Mouse (Mus musculus): ENCODE measurements around the gene Asic2. TPM values are rescaled to one million over a fixed set of nuclear protein-coding genes. Genes with fewer than 3 reads are reported as not detected.
A peak's percentile ranks its signal among the peaks of the same experiment; 100 is the strongest.

The Asic2 gene
- polyA plus RNA-seq, 1 experiment = 39.7 TPM

- no peaks in the 10 kb centered on the region; the same call in 1 of the 2 replicates for H3K27me3 ChIP-seq (ENCODE audit: control insufficient read depth, insufficient read depth, low read length)
- DNase-seq = no peak
- 90% methylated on average over 4 of the region's 4 CpGs for WGBS
- H3K4me1 ChIP-seq (ENCODE audit: control insufficient read depth, insufficient read depth, low read length) = no peaks in the 10 kb centered on the region
- no peak overlapping the region for H3K4me3 ChIP-seq (replicated peaks; ENCODE audit: insufficient read depth, low read depth, low read length)
- TF ChIP-seq CTCF (IDR thresholded peaks at IDR 0.05; ENCODE audit: borderline replicate concordance, insufficient read depth, low read depth, low read length) (no peak), POLR2A (IDR thresholded peaks at IDR 0.05; ENCODE audit: borderline replicate concordance, insufficient read depth, low read length) (no peak)
- H3K27ac ChIP-seq (ENCODE audit: insufficient read depth, low read length) = no peak overlapping the region
Observed at GRCm38 (mm10) chr11:81192155-81192554, 776.1 kb downstream of the Asic2 start.

GRCm38 (mm10) chr11:81189103-81189502 lies 779.2 kb downstream of the Asic2 start:
- DNase-seq = no peak
- no peaks in the 10 kb centered on the region for H3K4me1 ChIP-seq (ENCODE audit: control insufficient read depth, insufficient read depth, low read length)
- no peak overlapping the region for H3K27ac ChIP-seq (ENCODE audit: insufficient read depth, low read length)
- WGBS = 86% methylated on average over 6 of the region's 6 CpGs
- TF ChIP-seq POLR2A (IDR thresholded peaks at IDR 0.05; ENCODE audit: borderline replicate concordance, insufficient read depth, low read length) (no peak), CTCF (IDR thresholded peaks at IDR 0.05; ENCODE audit: borderline replicate concordance, insufficient read depth, low read depth, low read length) (no peak)
- H3K27me3 ChIP-seq (ENCODE audit: control insufficient read depth, insufficient read depth, low read length) = no peaks in the 10 kb centered on the region; the same call in 1 of the 2 replicates
- no peak overlapping the region for H3K4me3 ChIP-seq (replicated peaks; ENCODE audit: insufficient read depth, low read depth, low read length)

GRCm38 (mm10) chr11:81187851-81188250 lies 780.4 kb downstream of the Asic2 start:
- no peak overlapping the region for H3K4me3 ChIP-seq (replicated peaks; ENCODE audit: insufficient read depth, low read depth, low read length)
- WGBS = 91% methylated on average over 3 of the region's 3 CpGs
- H3K4me1 ChIP-seq (ENCODE audit: control insufficient read depth, insufficient read depth, low read length) = no peaks in the 10 kb centered on the region
- H3K27me3 ChIP-seq (ENCODE audit: control insufficient read depth, insufficient read depth, low read length) = no peaks in the 10 kb centered on the region
- TF ChIP-seq CTCF (IDR thresholded peaks at IDR 0.05; ENCODE audit: borderline replicate concordance, insufficient read depth, low read depth, low read length) (no peak), POLR2A (IDR thresholded peaks at IDR 0.05; ENCODE audit: borderline replicate concordance, insufficient read depth, low read length) (no peak)
- no peak for DNase-seq
- H3K27ac ChIP-seq (ENCODE audit: insufficient read depth, low read length) = no peak overlapping the region

- TF ChIP-seq POLR2A (IDR thresholded peaks at IDR 0.05; ENCODE audit: borderline replicate concordance, insufficient read depth, low read length) = no peak
- no peak for TF ChIP-seq CTCF (IDR thresholded peaks at IDR 0.05; ENCODE audit: borderline replicate concordance, insufficient read depth, low read depth, low read length)
- no peak overlapping the region for H3K4me3 ChIP-seq (replicated peaks; ENCODE audit: insufficient read depth, low read depth, low read length)
- H3K27ac ChIP-seq (ENCODE audit: insufficient read depth, low read length) = no peak overlapping the region
- H3K4me1 ChIP-seq (ENCODE audit: control insufficient read depth, insufficient read depth, low read length) = no peaks in the 10 kb centered on the region
- no peak for DNase-seq
- WGBS = 71% methylated on average over 7 of the region's 7 CpGs
- no peaks in the 10 kb centered on the region for H3K27me3 ChIP-seq (ENCODE audit: control insufficient read depth, insufficient read depth, low read length)
Observed at GRCm38 (mm10) chr11:81184721-81185120, 783.5 kb downstream of the Asic2 start.

- 91% methylated on average over 2 of the region's 2 CpGs for WGBS
- Histone ChIP-seq H3K4me1 (ENCODE audit: control insufficient read depth, insufficient read depth, low read length) (no peaks in the 10 kb centered on the region), H3K27ac (ENCODE audit: insufficient read depth, low read length) (no peak overlapping the region), H3K27me3 (ENCODE audit: control insufficient read depth, insufficient read depth, low read length) (no peaks in the 10 kb centered on the region), H3K4me3 (replicated peaks; ENCODE audit: insufficient read depth, low read depth, low read length) (no peak overlapping the region)
- DNase-seq = no peak
- TF ChIP-seq CTCF (IDR thresholded peaks at IDR 0.05; ENCODE audit: borderline replicate concordance, insufficient read depth, low read depth, low read length) (no peak), POLR2A (IDR thresholded peaks at IDR 0.05; ENCODE audit: borderline replicate concordance, insufficient read depth, low read length) (no peak)
Observed at GRCm38 (mm10) chr11:81164890-81165289, 803.4 kb downstream of the Asic2 start.

- no peak overlapping the region for H3K27ac ChIP-seq (ENCODE audit: insufficient read depth, low read length)
- H3K4me1 ChIP-seq (ENCODE audit: control insufficient read depth, insufficient read depth, low read length) = no peaks in the 10 kb centered on the region
- no peak for TF ChIP-seq CTCF (IDR thresholded peaks at IDR 0.05; ENCODE audit: borderline replicate concordance, insufficient read depth, low read depth, low read length)
- TF ChIP-seq POLR2A (IDR thresholded peaks at IDR 0.05; ENCODE audit: borderline replicate concordance, insufficient read depth, low read length) = no peak
- H3K27me3 ChIP-seq (ENCODE audit: control insufficient read depth, insufficient read depth, low read length) = no peaks in the 10 kb centered on the region; the same call in 1 of the 2 replicates
- no peak overlapping the region for H3K4me3 ChIP-seq (replicated peaks; ENCODE audit: insufficient read depth, low read depth, low read length)
- no peak for DNase-seq
- WGBS = 69% methylated on average over 4 of the region's 4 CpGs
Observed at GRCm38 (mm10) chr11:81163056-81163455, 805.2 kb downstream of the Asic2 start.

GRCm38 (mm10) chr11:81153841-81154240 lies 814.4 kb downstream of the Asic2 start:
- no peak for DNase-seq

GRCm38 (mm10) chr11:81153161-81153840 lies 815.0 kb downstream of the Asic2 start:
- no peak for TF ChIP-seq CTCF (IDR thresholded peaks at IDR 0.05; ENCODE audit: borderline replicate concordance, insufficient read depth, low read depth, low read length)
- no peak for TF ChIP-seq POLR2A (IDR thresholded peaks at IDR 0.05; ENCODE audit: borderline replicate concordance, insufficient read depth, low read length)
- DNase-seq = peak; percentile 67 to 71
- Histone ChIP-seq H3K27me3 (ENCODE audit: control insufficient read depth, insufficient read depth, low read length) (no peaks in the 10 kb centered on the region), H3K27ac (ENCODE audit: insufficient read depth, low read length) (no peak overlapping the region), H3K4me3 (replicated peaks; ENCODE audit: insufficient read depth, low read depth, low read length) (peak overlapping the region; percentile 65), H3K4me1 (ENCODE audit: control insufficient read depth, insufficient read depth, low read length) (no peaks in the 10 kb centered on the region)
- WGBS = under 1% methylated on average over 57 of the region's 57 CpGs

More at GRCm38 (mm10) chr11:81153841-81154240, 814.4 kb downstream of the Asic2 start:
- H3K27me3 ChIP-seq (ENCODE audit: control insufficient read depth, insufficient read depth, low read length) = no peaks in the 10 kb centered on the region; the same call in 1 of the 2 replicates
- H3K4me1 ChIP-seq (ENCODE audit: control insufficient read depth, insufficient read depth, low read length) = no peaks in the 10 kb centered on the region
- peak overlapping the region; percentile 44 for H3K4me3 ChIP-seq (replicated peaks; ENCODE audit: insufficient read depth, low read depth, low read length)
- 17% methylated on average over 13 of the region's 13 CpGs for WGBS
- no peak for TF ChIP-seq CTCF (IDR thresholded peaks at IDR 0.05; ENCODE audit: borderline replicate concordance, insufficient read depth, low read depth, low read length)
- no peak for TF ChIP-seq POLR2A (IDR thresholded peaks at IDR 0.05; ENCODE audit: borderline replicate concordance, insufficient read depth, low read length)
- no peak overlapping the region for H3K27ac ChIP-seq (ENCODE audit: insufficient read depth, low read length)
